Mouse (Mus musculus) lung, postnatal 10 days (tissue): ENCODE measurements around the gene Tgfbr3l.

Source experiments
- DNase-seq: peaks from one replicate; pipeline ENCODE4 v3.0.0; 2021

The Tgfbr3l gene

DNA sequence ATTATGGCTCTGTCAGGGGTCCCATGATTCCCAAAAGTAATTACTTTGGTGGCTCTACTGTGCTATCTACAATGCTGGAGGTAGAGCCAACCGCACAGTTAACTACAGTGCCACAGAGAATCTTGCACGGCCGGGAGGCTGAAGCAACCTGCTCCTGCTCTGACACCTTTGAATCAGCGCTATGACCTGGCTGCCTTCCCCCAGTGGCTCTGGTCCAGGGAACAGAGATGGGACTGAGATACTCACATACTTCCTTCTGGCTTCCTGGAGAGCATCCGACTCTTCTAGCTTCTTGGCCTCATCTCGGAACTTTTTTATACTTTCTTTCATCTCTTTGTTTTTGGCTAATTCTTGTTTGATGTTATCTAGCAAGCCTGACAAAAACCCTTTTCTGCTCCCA, 21.6 kb downstream of the Tgfbr3l start:
- no peak for DNase-seq

DNA sequence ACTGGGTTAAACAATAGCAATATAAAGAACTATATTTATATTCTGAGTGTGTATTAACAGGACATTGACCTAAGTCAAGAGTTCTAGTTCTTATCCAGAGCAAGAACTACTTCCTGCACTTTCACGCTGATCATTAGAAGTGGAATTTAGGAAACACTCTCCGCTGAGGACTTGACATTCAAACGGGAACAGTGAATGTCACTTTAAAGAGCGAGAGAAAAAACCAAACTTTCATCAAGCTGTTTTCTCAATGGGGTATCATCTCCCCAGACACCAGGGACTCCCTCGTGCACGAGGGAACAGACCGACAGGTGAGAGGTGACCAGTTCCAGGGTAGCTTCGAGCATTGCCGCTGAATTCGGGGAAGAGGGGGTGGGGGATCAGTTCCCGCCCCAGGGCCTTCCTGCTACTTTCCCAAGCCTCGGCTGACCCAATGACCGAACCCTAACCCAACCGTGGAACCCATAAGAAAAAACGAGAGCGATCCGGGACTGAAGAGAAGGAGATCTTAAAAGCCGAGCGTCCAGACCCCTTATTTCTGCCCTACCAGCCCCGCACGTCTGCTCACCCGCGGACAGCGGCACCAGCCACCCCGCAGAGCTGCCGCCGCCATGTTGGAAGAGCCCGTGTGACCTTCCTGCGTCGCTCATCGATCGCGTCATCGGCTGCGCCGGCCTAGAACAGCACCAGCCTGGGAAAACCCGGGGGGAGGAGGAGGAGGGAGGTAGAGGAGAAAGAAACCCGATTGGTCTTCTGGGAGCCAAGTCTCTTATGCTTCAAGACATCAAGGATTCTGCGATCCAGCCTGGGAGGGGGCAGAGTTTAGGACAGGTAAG, 27.5 kb downstream of the Tgfbr3l start, which contains the start of gene Timm44:
Timm44 (minus strand) TSS at position 639 of the 836 bp plus-strand sequence.
- DNase-seq = peak; percentile 98

- DNase-seq = no peak
These were observed 28.1 kb downstream of the Tgfbr3l start for GRCm38 (mm10) chr8:4276111-4276465.

GRCm38 (mm10) chr8:4292738-4293137, 44.7 kb downstream of the Tgfbr3l start:
- DNase-seq = no peak

DNA sequence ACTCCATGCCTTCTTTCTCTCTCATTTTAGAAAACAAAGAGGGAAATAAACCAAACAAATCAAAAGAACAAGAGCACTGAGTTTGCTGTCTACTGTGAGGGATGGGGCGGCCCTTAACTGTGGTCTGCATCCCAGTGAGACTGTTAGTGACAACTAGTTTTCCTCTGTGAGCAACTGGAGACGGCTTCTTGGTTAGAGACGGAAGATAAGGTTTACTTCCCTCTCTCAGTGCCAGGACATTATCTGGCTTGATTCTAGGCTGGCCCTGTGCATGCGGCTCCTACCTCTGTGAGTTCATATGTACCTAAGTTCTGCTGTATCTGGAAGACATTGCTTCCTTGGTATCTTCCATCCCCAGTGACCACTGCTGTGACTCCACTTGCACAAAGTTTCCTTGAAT, 49.8 kb downstream of the Tgfbr3l start:
- DNase-seq = no peak
